Comparison of ENCODE assay signal across 12 mouse cellular contexts in the genomic region with DNA sequence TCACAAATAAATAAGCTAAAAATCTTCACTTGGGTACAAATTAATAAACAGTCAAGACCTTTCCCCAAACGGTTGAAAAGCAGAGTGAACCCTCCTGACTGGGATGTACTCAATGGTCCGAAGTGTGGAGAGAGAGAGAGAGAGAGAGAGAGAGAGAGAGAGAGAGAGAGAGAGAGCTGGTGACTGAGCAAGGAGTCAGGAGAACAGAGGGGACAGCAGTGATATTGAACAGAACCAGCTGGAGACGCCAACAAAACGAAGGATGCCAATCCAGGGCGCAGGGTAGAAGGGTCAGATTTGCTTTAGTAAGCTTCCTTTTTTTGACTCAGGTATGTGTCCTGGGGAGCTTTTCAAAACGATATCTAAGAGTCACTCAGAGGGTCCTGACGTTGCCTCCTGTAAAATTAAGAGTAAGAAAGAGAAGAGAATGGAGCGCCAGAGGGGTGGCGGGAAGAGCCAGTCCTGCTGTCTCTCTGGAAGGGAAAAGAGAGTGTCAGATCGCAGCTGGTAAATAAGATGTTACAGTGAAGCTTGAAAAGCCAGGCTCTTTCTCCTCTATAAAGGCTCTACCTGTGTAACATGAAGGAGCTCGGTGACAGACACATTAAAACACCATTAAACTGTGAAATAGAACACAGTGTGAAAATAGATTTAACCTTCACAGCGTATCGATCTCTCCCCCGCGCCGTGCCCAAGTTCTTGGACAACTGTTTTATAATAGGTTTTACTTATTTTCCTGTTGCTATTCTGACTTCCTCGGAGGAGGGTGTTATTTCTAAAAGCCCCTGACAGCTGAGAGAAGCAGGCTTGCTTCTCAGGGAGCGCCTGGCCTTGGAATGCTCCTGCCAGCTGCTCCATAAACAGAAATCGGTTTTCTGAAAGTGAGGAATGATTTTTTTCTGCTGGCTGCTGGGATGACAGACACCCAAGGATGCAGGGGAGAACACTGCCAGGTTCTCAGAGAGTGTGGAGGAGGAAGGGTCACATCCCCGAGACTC.
DNase-seq lines count a peak whose midpoint lies in the region; ATAC-seq lines count a peak whose summit lies in the region.
"Had no signal": no experiment of that assay in that cellular context is flagged by ENCODE, and none has a peak within 500 bp of the region (broad histone marks: within the 10 kb centered on the region; RNA-seq: fewer than 3 reads in every experiment).

No protein-coding gene starts in this region.

- no peaks in the 10 kb centered on the region for H3K4me1 ChIP-seq in kidney, embryonic 14.5 days (ENCODE audit: control insufficient read depth, insufficient read depth, low read length)
- H3K4me1 ChIP-seq in midbrain, embryonic 16.5 days (ENCODE audit: control insufficient read depth, insufficient read depth, low read length): no peaks in the 10 kb centered on the region
- H3K4me1 ChIP-seq in midbrain, embryonic 13.5 days (replicated peaks): no peaks in the 10 kb centered on the region
- H3K4me1 ChIP-seq in lung, embryonic 16.5 days (replicated peaks; ENCODE audit: control insufficient read depth, insufficient read depth, low read length): no peaks in the 10 kb centered on the region
- H3K4me1 ChIP-seq: limb, embryonic 15.5 days had no signal

- no peak overlapping the region for H3K4me3 ChIP-seq in kidney, embryonic 14.5 days (ENCODE audit: low read length)
- H3K4me3 ChIP-seq in midbrain, embryonic 16.5 days (ENCODE audit: low read depth, low read length): no peak overlapping the region
- H3K4me3 ChIP-seq in midbrain, embryonic 13.5 days (replicated peaks): no peak overlapping the region
- no peak overlapping the region for H3K4me3 ChIP-seq in lung, embryonic 16.5 days (ENCODE audit: low read length)
- H3K4me3 ChIP-seq: limb, embryonic 15.5 days had no signal

- DNase-seq in kidney, adult 11 months: no peak
- DNase-seq in right cerebral cortex, postnatal 4 days: peak; percentile 2
- DNase-seq in cerebellum, adult 8-10 months: no peak
- DNase-seq: cerebellum, adult 9-10 months; gastrocnemius, postnatal 36 days; heart, postnatal 10 days; kidney, postnatal 25 days had no signal

- no peaks in the 10 kb centered on the region for H3K27me3 ChIP-seq in kidney, embryonic 14.5 days (ENCODE audit: control insufficient read depth, insufficient read depth, low read length)
- H3K27me3 ChIP-seq in midbrain, embryonic 16.5 days (ENCODE audit: control insufficient read depth, insufficient read depth, low read depth, low read length): no peaks in the 10 kb centered on the region
- H3K27me3 ChIP-seq in midbrain, embryonic 13.5 days: no peaks in the 10 kb centered on the region
- no peaks in the 10 kb centered on the region for H3K27me3 ChIP-seq in lung, embryonic 16.5 days (ENCODE audit: control insufficient read depth, insufficient read depth, low read depth, low read length)
- H3K27me3 ChIP-seq: limb, embryonic 15.5 days had no signal

- WGBS in kidney, embryonic 14.5 days: 45% methylated on average over 20 of the region's 20 CpGs
- 57% methylated on average over 20 of the region's 20 CpGs for WGBS in midbrain, embryonic 16.5 days
- WGBS in midbrain, embryonic 13.5 days: 72% methylated on average over 20 of the region's 20 CpGs
- 35% methylated on average over 20 of the region's 20 CpGs for WGBS in lung, embryonic 16.5 days

- no peak overlapping the region for H3K9ac ChIP-seq in kidney, embryonic 14.5 days (ENCODE audit: low read depth, low read length)
- H3K9ac ChIP-seq in midbrain, embryonic 16.5 days (ENCODE audit: low read depth, low read length): no peak overlapping the region
- no peak overlapping the region for H3K9ac ChIP-seq in midbrain, embryonic 13.5 days (replicated peaks)
- no peak overlapping the region for H3K9ac ChIP-seq in lung, embryonic 16.5 days (ENCODE audit: low read length)
- H3K9ac ChIP-seq: limb, embryonic 15.5 days had no signal

- ATAC-seq in kidney, embryonic 14.5 days (ENCODE audit: low FRiP score, low TSS enrichment): no peak
- 0 out of 2 replicates have a peak, but pooled peaks have one; percentile 32 for ATAC-seq in midbrain, embryonic 16.5 days
- ATAC-seq in midbrain, embryonic 13.5 days: no peak
- peak; percentile 80 for ATAC-seq in lung, embryonic 16.5 days (ENCODE audit: low read depth)

- no peaks in the 10 kb centered on the region for H3K36me3 ChIP-seq in kidney, embryonic 14.5 days (ENCODE audit: control insufficient read depth, insufficient read depth, low read length)
- no peaks in the 10 kb centered on the region for H3K36me3 ChIP-seq in midbrain, embryonic 16.5 days (ENCODE audit: control insufficient read depth, insufficient read depth, low read length)
- no peaks in the 10 kb centered on the region for H3K36me3 ChIP-seq in midbrain, embryonic 13.5 days
- H3K36me3 ChIP-seq in lung, embryonic 16.5 days (ENCODE audit: control insufficient read depth, insufficient read depth, low read length): no peaks in the 10 kb centered on the region
- H3K36me3 ChIP-seq: limb, embryonic 15.5 days had no signal

- H3K4me2 ChIP-seq in kidney, embryonic 14.5 days (replicated peaks; ENCODE audit: low read depth, low read length): peak overlapping the region; percentile 17; the same call in 1 of the 2 replicates
- peak overlapping the region; percentile 15 for H3K4me2 ChIP-seq in midbrain, embryonic 16.5 days (ENCODE audit: low read length)
- no peak overlapping the region for H3K4me2 ChIP-seq in midbrain, embryonic 13.5 days (replicated peaks)
- peak overlapping the region; percentile 42 for H3K4me2 ChIP-seq in lung, embryonic 16.5 days (ENCODE audit: low read depth, low read length)
- H3K4me2 ChIP-seq: limb, embryonic 15.5 days had no signal

- no peaks in the 10 kb centered on the region for H3K9me3 ChIP-seq in kidney, embryonic 14.5 days (ENCODE audit: control insufficient read depth, low read length)
- H3K9me3 ChIP-seq in midbrain, embryonic 16.5 days (replicated peaks; ENCODE audit: control insufficient read depth, low read length, poor library complexity, severe bottlenecking): no peaks in the 10 kb centered on the region
- no peaks in the 10 kb centered on the region for H3K9me3 ChIP-seq in midbrain, embryonic 13.5 days
- no peaks in the 10 kb centered on the region for H3K9me3 ChIP-seq in lung, embryonic 16.5 days (ENCODE audit: control insufficient read depth, low read length)
- H3K9me3 ChIP-seq: limb, embryonic 15.5 days had no signal

- H3K27ac ChIP-seq in kidney, embryonic 14.5 days (ENCODE audit: low read depth, low read length): no peak overlapping the region
- 0 out of 2 replicates have a peak overlapping the region, but pooled peaks have one; percentile 7 for H3K27ac ChIP-seq in midbrain, embryonic 16.5 days (ENCODE audit: low read length)
- H3K27ac ChIP-seq in midbrain, embryonic 13.5 days: no peak overlapping the region
- H3K27ac ChIP-seq in lung, embryonic 16.5 days (ENCODE audit: low read length): peak overlapping the region; percentile 47
- H3K27ac ChIP-seq: limb, embryonic 15.5 days had no signal

Comparison
In these comparisons a context has a peak if more than half of its experiments do, and no peak if none do; other contexts are left out.
1. ATAC-seq: peak in midbrain, embryonic 16.5 days (single experiment) and lung, embryonic 16.5 days (single experiment); none in kidney, embryonic 14.5 days (single experiment) and midbrain, embryonic 13.5 days (single experiment).
2. H3K27ac ChIP-seq: peak in midbrain, embryonic 16.5 days (single experiment) and lung, embryonic 16.5 days (single experiment); none in kidney, embryonic 14.5 days (single experiment) and midbrain, embryonic 13.5 days (single experiment).